Mouse (Mus musculus) G1E (cell line): ENCODE data around the gene Ephb3. TPM values are rescaled to one million over a fixed set of nuclear protein-coding genes. Genes with fewer than 3 reads are reported as not detected.

ENCODE experiments used
- ATAC-seq: 2 replicates; pipeline ENCODE4 v1.8.0; 2016; ENCODE audit warnings: mild to moderate bottlenecking; ENCODE audit not compliant: insufficient number of reproducible peaks, poor library complexity, low FRiP score, severe bottlenecking; ENCODE audit errors: extremely low read depth
- DNase-seq: peaks from one replicate; pipeline ENCODE4 v3.0.0; 2012; ENCODE audit warnings: low spot score
- H3K27me3 ChIP-seq: 2 replicates; pipeline ENCODE4 v1.6.1; 2012; ENCODE audit warnings: mild to moderate bottlenecking, low read length, inconsistent platforms; ENCODE audit not compliant: insufficient read depth
- H3K36me3 ChIP-seq: replicated peaks from 2 replicates; pipeline ENCODE3; 2012; ENCODE audit warnings: mild to moderate bottlenecking, inconsistent platforms
- H3K4me1 ChIP-seq: 2 replicates; pipeline ENCODE4 v1.6.1; 2012; ENCODE audit warnings: low read depth, low read length, inconsistent platforms, mixed read lengths; ENCODE audit not compliant: insufficient read depth
- H3K4me3 ChIP-seq: 2 replicates; pipeline ENCODE4 v1.5.1; 2012; ENCODE audit warnings: low read depth, mild to moderate bottlenecking, inconsistent platforms, low read length, moderate library complexity, mixed read lengths
- H3K9me3 ChIP-seq: replicated peaks from 2 replicates; pipeline ENCODE4 v1.6.1; 2012; ENCODE audit warnings: inconsistent platforms
- CTCF ChIP-seq: IDR thresholded peaks from 2 replicates; pipeline ENCODE4 v1.5.1; 2012; ENCODE audit warnings: low read depth, low read length, inconsistent platforms, mixed read lengths
- GATA1 ChIP-seq: IDR thresholded peaks from 2 replicates; pipeline ENCODE4 v1.6.1; 2012; ENCODE audit warnings: borderline replicate concordance, low read length, inconsistent platforms, mixed read lengths
- GATA2 ChIP-seq: IDR thresholded peaks from 2 replicates; pipeline ENCODE4 v1.6.1; 2012; ENCODE audit warnings: low read depth, low read length, inconsistent platforms, borderline replicate concordance
- POLR2AphosphoS5 ChIP-seq: IDR thresholded peaks from 2 replicates; pipeline ENCODE4 v1.6.1; 2012; ENCODE audit warnings: low read depth, low read length, inconsistent platforms; ENCODE audit not compliant: insufficient replicate concordance
- TAL1 ChIP-seq: conservative IDR thresholded peaks from 2 replicates; pipeline ENCODE4 v1.6.1; 2012; ENCODE audit warnings: low read depth, low read length, inconsistent platforms, mixed read lengths
- polyA plus RNA-seq: library from polyadenylated mRNA; stranded (reverse); fragments of >175 nt; gene quantifications from 2 replicates; pipeline ENCODE4 v1.2.3, GENCODE M21; 2012
- total RNA-seq, 2 experiments: library from RNA; stranded (forward) in 1 of 2; stranded (reverse) in 1 of 2; fragments of 200-1000 nt in 1 of 2; fragments of >200 nt in 1 of 2; fragmentation: Nextera tagmentation in 1 of 2; gene quantifications; 2 replicates each; pipeline ENCODE4 v1.2.3; 2014 to 2017

Ephb3 gene
- total and polyA plus RNA-seq, 3 experiments = 0.82 TPM; not detected in 2

DNA sequence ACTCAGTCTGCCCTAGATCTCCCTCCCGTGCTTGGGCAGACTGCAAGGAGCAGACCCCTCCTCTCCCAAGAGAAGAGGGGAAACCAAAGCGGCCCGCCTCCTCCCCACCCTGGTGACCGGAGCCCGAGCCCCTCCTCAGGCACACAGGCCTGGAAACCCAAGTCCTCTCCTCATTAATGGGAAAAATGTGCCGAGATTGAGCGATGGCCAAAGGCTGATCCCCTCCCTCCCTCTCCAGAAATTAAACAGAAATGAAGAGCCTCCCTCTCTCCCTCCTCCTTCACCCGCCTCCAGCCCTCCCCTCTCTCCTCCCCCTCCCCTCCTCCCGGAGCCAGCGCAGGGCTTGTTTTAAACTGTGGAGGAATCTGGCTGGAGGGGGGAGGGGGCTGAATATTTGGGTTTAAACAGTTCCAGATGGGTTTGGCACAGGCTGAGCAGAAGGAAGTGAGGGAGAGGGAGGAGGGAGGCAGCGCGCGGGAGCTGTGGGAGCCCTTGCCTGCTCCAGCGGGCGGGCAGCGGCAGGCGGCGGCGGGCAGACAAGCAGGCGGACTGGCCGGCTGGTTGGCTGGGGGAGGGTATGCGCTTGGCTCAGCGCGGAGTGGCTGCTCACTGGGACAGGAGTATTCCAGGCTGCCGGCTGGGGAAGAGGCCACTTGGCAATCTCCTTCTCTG lies 6.2 kb downstream of the Ephb3 start:
- Histone ChIP-seq H3K27me3 (peaks cover 8% of the 10 kb centered on the region; the same call in 1 of the 2 replicates), H3K36me3 (no peaks in the 10 kb centered on the region), H3K9me3 (no peaks in the 10 kb centered on the region), H3K4me1 (no peaks in the 10 kb centered on the region), H3K4me3 (no peak overlapping the region)
- no peak for ATAC-seq
- no peak for DNase-seq
- no peak for TF ChIP-seq GATA1
- no peak for TF ChIP-seq GATA2
- TF ChIP-seq POLR2AphosphoS5 = no peak
- TF ChIP-seq CTCF = no peak
- no peak for TF ChIP-seq TAL1

DNA sequence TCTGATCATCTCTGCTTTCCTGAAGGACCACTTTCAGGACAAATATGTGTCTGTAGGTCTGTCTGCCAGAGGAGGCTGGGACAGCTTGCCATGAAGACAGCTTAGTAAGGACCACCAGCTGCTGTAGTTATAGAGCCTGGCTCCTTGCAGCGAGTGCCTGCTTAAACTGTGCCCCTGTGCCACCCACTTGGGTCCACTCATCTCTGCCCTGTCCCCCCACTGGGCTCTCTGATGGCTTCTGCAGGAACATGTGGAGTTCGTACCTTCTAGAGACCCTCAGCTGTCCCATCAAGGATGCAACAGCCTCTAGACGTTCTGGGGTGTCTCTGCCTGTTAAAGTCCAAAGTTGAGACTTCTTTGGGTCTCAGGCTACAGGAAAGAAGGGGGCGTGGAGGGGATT lies 6.9 kb downstream of the Ephb3 start:
- Histone ChIP-seq H3K4me1 (no peaks in the 10 kb centered on the region), H3K36me3 (no peaks in the 10 kb centered on the region), H3K4me3 (no peak overlapping the region), H3K9me3 (no peaks in the 10 kb centered on the region), H3K27me3 (peaks cover 8% of the 10 kb centered on the region; the same call in 1 of the 2 replicates)
- DNase-seq (no peak), ATAC-seq (no peak)
- no peak for TF ChIP-seq CTCF
- no peak for TF ChIP-seq GATA1
- no peak for TF ChIP-seq GATA2

DNA sequence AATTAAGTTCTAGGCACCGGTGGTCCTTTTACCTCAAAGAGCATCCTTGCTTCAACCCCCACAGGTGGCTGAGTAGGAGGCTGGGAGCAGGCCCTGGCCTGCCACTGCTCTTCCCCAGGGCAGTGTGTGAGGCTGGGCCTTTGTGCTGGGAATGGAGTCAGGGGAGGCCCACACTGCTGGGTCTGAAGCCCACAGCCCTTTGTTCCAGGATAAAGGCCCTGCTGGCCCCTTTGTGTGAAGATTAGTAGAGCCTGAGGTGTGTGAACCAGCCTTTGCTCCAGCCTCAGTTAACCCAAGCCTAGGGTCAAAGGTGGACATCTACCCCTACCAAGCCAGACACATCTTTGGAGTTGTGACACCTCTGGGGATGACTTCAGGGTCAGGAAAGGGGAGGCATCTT lies 7.8 kb downstream of the Ephb3 start:
- H3K27me3 ChIP-seq = peaks cover 11% of the 10 kb centered on the region
- ATAC-seq = no peak

DNA sequence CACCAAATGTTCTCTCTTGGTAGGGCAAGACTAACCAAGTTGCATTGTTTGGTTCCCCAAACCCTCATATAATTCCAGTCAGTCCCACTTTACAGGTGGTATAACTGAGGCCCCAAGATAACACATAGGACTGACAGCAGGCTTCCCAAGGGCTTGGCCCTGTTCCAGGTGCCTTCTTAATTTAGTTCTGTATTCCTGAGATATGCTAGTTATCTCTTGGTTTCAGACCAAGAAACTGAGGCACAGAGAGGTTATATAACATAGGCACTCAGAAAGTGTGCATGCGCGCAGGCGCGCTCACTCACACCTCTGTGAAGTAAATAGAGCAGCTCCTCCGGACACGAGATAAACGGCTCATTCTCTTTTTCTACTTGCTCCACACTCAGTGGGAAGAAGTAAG lies 9.4 kb downstream of the Ephb3 start:
- Histone ChIP-seq H3K27me3 (peaks cover 9% of the 10 kb centered on the region), H3K36me3 (no peaks in the 10 kb centered on the region), H3K4me3 (no peak overlapping the region), H3K4me1 (no peaks in the 10 kb centered on the region), H3K9me3 (no peaks in the 10 kb centered on the region)
- ATAC-seq (no peak), DNase-seq (no peak)
- TF ChIP-seq GATA1 (no peak), TAL1 (no peak), CTCF (no peak), POLR2AphosphoS5 (no peak)

More for the DNA sequence above, 7.8 kb downstream of the Ephb3 start:
- TF ChIP-seq POLR2AphosphoS5 = no peak
- TF ChIP-seq TAL1 = no peak
- no peak for TF ChIP-seq GATA2
- TF ChIP-seq GATA1 = no peak
- no peak for TF ChIP-seq CTCF
- no peaks in the 10 kb centered on the region for H3K36me3 ChIP-seq
- H3K9me3 ChIP-seq = no peaks in the 10 kb centered on the region
- no peak for DNase-seq
- H3K4me1 ChIP-seq = no peaks in the 10 kb centered on the region
- H3K4me3 ChIP-seq = no peak overlapping the region

DNA sequence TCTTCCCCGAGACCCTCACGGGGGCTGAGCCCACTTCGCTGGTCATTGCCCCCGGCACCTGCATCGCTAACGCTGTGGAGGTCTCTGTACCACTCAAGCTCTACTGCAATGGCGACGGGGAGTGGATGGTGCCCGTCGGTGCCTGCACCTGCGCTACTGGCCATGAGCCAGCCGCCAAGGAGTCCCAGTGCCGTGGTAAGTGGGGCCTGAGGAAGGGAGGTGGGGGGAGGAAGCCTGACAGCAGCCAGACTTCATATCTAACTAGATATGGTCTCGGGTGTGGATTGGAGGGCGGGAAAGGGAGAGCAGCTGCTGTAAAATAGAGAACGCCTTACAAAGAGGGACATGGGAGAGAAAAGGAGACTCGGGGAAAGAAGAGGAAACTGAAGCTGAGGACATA lies 10.2 kb downstream of the Ephb3 start:
- no peaks in the 10 kb centered on the region for H3K4me1 ChIP-seq
- DNase-seq (no peak), ATAC-seq (no peak)
- TF ChIP-seq CTCF (no peak), POLR2AphosphoS5 (no peak), GATA2 (no peak), GATA1 (no peak), TAL1 (no peak)
- H3K27me3 ChIP-seq = peaks cover 9% of the 10 kb centered on the region
- H3K36me3 ChIP-seq = no peaks in the 10 kb centered on the region
- no peak overlapping the region for H3K4me3 ChIP-seq
- H3K9me3 ChIP-seq = no peaks in the 10 kb centered on the region

DNA sequence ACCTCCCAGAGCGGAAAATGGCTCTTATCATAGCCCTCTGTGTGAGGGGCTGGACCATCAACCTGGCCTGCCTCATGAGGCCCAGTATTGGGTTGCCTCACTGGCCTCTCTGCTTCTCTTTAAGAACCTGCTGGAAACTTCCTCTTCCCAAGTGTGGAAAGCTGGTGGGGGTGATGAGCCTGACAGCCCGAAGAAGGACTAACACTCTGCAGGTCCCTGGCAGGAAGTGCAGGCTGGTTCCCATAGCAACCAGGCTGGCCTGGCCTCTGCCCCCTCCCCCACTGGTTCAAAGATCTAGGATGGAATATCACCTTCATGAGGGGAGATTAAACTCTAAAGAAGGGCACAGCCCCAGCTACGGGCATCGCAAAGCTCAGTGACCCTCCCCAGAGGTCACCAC lies 11.5 kb downstream of the Ephb3 start:
- H3K4me3 ChIP-seq = no peak overlapping the region
- TF ChIP-seq POLR2AphosphoS5 = no peak
- TF ChIP-seq GATA2 = no peak
- TF ChIP-seq GATA1 = no peak
- TF ChIP-seq TAL1 = no peak
- TF ChIP-seq CTCF = no peak
- no peak for ATAC-seq
- H3K4me1 ChIP-seq = no peaks in the 10 kb centered on the region
- no peaks in the 10 kb centered on the region for H3K36me3 ChIP-seq
- no peaks in the 10 kb centered on the region for H3K9me3 ChIP-seq
- H3K27me3 ChIP-seq = peaks cover 9% of the 10 kb centered on the region
- DNase-seq = no peak
